9 mouse cellular contexts compared by ENCODE assay signal in the genomic region with DNA sequence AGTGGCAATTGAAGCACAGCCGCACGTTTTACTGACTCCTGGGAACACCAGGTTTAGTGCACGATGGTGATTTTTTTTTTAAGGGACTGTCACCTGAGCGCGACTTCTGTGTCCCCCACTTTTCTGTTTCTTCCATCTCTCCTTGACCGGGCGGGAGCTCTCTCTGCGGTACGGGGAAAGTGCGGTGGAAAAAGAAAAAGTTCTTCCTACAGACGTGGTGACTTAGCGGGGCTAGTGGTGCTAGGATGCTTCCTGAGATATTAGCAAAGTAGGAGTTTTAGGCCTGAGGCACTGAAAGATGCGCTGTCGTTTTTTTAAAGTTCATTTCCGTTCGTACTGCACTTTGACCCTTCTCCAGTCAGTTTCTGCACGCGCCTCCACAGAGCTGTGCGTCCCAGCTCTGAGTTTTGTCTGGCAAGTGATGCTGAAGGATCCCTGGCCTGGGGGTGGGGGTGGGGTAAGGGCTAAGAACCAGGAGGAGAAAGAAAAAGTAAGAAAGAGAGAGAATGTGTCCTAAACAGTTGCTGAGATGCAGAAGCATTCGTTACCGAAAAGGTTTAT. TPM values are rescaled to one million over a fixed set of nuclear protein-coding genes. Genes with fewer than 3 reads are reported as not detected.
A peak's percentile ranks its signal among the peaks of the same experiment; 100 is the strongest.
DNase-seq lines count a peak whose midpoint lies in the region; ATAC-seq and TF ChIP-seq lines count a peak whose summit lies in the region.
"Had no signal": no experiment of that assay in that cellular context is flagged by ENCODE, and none has a peak within 500 bp of the region (broad histone marks: within the 10 kb centered on the region; RNA-seq: fewer than 3 reads in every experiment).

No protein-coding gene starts in this region.

- WGBS in hindbrain, embryonic 11.5 days: 3% methylated on average over 21 of the region's 21 CpGs
- under 1% methylated on average over 21 of the region's 21 CpGs for WGBS in midbrain, embryonic 10.5 days

- DNase-seq in ZHBTc4 (ENCODE audit: low read depth, low spot score): peak; percentile 8
- DNase-seq in hindbrain, embryonic 11.5 days (ENCODE audit: low spot score): peak; percentile 34
- peak; percentile 26 for DNase-seq in midbrain, embryonic 10.5 days (ENCODE audit: low spot score)
- no peak for DNase-seq in urinary bladder, adult 2 months (ENCODE audit: low spot score)
- no peak for DNase-seq in thymus, postnatal 10 days (ENCODE audit: low spot score in 2 of 2)
- no peak for DNase-seq in MN1 (ENCODE audit: low spot score)
- DNase-seq: heart, adult 18-20 months had no signal

- H3K9ac ChIP-seq in ES-Bruce4 (ENCODE audit: low read depth, poor library complexity, severe bottlenecking): no peak overlapping the region
- H3K9ac ChIP-seq in hindbrain, embryonic 11.5 days (ENCODE audit: low read depth, low read length): no peak overlapping the region

- no peaks in the 10 kb centered on the region for H3K9me3 ChIP-seq in ES-Bruce4 (replicated peaks; ENCODE audit: control insufficient read depth, insufficient read depth, low read length, poor library complexity, severe bottlenecking)
- H3K9me3 ChIP-seq in hindbrain, embryonic 11.5 days (ENCODE audit: control insufficient read depth, low read length): no peaks in the 10 kb centered on the region
- H3K9me3 ChIP-seq in midbrain, embryonic 10.5 days (replicated peaks): no peaks in the 10 kb centered on the region

- H3K27me3 ChIP-seq in ES-Bruce4 (ENCODE audit: control insufficient read depth, insufficient read depth, low read length, poor library complexity, severe bottlenecking): peaks cover 4% of the 10 kb centered on the region; the same call in 1 of the 2 replicates
- peaks cover 40% of the 10 kb centered on the region for H3K27me3 ChIP-seq in hindbrain, embryonic 11.5 days (ENCODE audit: control insufficient read depth, insufficient read depth, low read length)
- H3K27me3 ChIP-seq in midbrain, embryonic 10.5 days (ENCODE audit: low read depth, poor library complexity, severe bottlenecking): peaks cover 73% of the 10 kb centered on the region

- ATAC-seq in hindbrain, embryonic 11.5 days (ENCODE audit: low FRiP score): no peak

- peak overlapping the region; percentile 73 for H3K4me2 ChIP-seq in hindbrain, embryonic 11.5 days (replicated peaks; ENCODE audit: low read depth, low read length)

- peak overlapping the region; percentile 31; the same call in 1 of the 2 replicates for H3K4me3 ChIP-seq in ES-Bruce4 (ENCODE audit: low read depth, low read length)
- H3K4me3 ChIP-seq in hindbrain, embryonic 11.5 days (ENCODE audit: low read depth, low read length): peak overlapping the region; percentile 37
- H3K4me3 ChIP-seq in midbrain, embryonic 10.5 days: peak overlapping the region; percentile 62

- no peaks in the 10 kb centered on the region for H3K36me3 ChIP-seq in ES-Bruce4 (ENCODE audit: control insufficient read depth, insufficient read depth, low read length, poor library complexity, severe bottlenecking)
- H3K36me3 ChIP-seq in hindbrain, embryonic 11.5 days (ENCODE audit: control insufficient read depth, insufficient read depth, low read length): no peaks in the 10 kb centered on the region
- no peaks in the 10 kb centered on the region for H3K36me3 ChIP-seq in midbrain, embryonic 10.5 days

- no peak overlapping the region for H3K27ac ChIP-seq in ES-Bruce4 (ENCODE audit: insufficient read depth, low read length)
- no peak overlapping the region for H3K27ac ChIP-seq in hindbrain, embryonic 11.5 days (ENCODE audit: low read depth, low read length)
- H3K27ac ChIP-seq in midbrain, embryonic 10.5 days (replicated peaks): no peak overlapping the region
- H3K27ac ChIP-seq: macrophage had no signal

- TF ChIP-seq EP300 in ES-Bruce4 (IDR thresholded peaks at IDR 0.05; ENCODE audit: insufficient read depth, low read depth, low read length): no peak

- no peak for TF ChIP-seq CTCF in ES-Bruce4 (IDR thresholded peaks at IDR 0.05; ENCODE audit: low read depth, low read length)

- no peak for TF ChIP-seq POLR2A in ES-Bruce4 (IDR thresholded peaks at IDR 0.05; ENCODE audit: insufficient read depth, low read length)

- H3K4me1 ChIP-seq in ES-Bruce4 (ENCODE audit: control insufficient read depth, insufficient read depth, low read length): no peaks in the 10 kb centered on the region
- peaks cover 10% of the 10 kb centered on the region; the same call in 1 of the 2 replicates for H3K4me1 ChIP-seq in hindbrain, embryonic 11.5 days (replicated peaks; ENCODE audit: control insufficient read depth, insufficient read depth, low read length)
- H3K4me1 ChIP-seq in midbrain, embryonic 10.5 days: peaks cover 22% of the 10 kb centered on the region

RNA-seq across cellular contexts. Expression of a gene that starts 1.5 kb away (rescaled TPM):
- polyA plus RNA-seq in ES-Bruce4 (2011; ENCODE audit: insufficient read depth, insufficient read length, low read depth, missing spikeins): 0.27 TPM in 1 of 2 replicates, not detected in the other
- polyA plus RNA-seq in hindbrain, embryonic 11.5 days (2014; fragmentation: Nextera tagmentation; extraction: Ambion mirVana): 0.32 and 0.37 TPM in 2 replicates
- 0.39 and 0.52 TPM in 2 replicates for polyA plus RNA-seq in midbrain, embryonic 10.5 days (2016; fragmentation: Nextera tagmentation; extraction: Ambion mirVana)
- polyA plus RNA-seq in urinary bladder, adult 2 months (2012; rRNA removed): 0.04 and 0.11 TPM in 2 replicates
- polyA plus RNA-seq: macrophage had no signal

Comparison
In these comparisons a context has a peak if more than half of its experiments do, and no peak if none do; other contexts are left out.
1. DNase-seq: peak in ZHBTc4 (single experiment), hindbrain, embryonic 11.5 days (single experiment) and midbrain, embryonic 10.5 days (single experiment); none in urinary bladder, adult 2 months (single experiment), thymus, postnatal 10 days (0 of 2) and MN1 (single experiment).
2. Peak in every context shown above with its lines, with median percentiles within 50 percentile points of each other: H3K4me3 ChIP-seq.